Mouse (Mus musculus) c-Kit-positive CD71-negative TER-119-negative erythroid progenitor cells, embryonic 14.5 days (primary cell): Measurements from ENCODE around the gene Tmem38a.

ENCODE experiments used
- DNase-seq: peaks from one replicate; pipeline ENCODE4 v3.0.0-alpha.2; 2013; ENCODE audit warnings: low read depth

Gene Tmem38a

DNA sequence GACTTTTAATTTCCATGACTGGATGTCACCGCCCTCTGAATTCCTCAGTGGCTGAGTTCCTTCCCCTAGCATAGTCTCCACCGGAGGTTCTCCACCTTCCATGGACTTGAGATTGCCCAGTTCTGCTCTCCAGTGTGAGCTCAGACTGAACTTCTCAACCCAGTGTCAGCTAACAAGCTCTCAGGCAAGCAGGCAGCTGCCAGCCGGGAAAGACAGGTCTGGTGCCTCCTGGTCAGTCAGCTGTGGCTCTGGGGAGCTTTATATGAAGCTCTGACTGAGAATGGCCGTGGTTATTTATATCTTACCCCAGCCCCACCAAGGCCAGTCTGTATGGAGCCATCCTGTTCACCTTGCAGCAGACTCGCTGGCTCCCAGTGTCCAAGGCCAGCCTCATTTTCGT, 12.5 kb downstream of the Tmem38a start:
- DNase-seq, result no peak

DNA sequence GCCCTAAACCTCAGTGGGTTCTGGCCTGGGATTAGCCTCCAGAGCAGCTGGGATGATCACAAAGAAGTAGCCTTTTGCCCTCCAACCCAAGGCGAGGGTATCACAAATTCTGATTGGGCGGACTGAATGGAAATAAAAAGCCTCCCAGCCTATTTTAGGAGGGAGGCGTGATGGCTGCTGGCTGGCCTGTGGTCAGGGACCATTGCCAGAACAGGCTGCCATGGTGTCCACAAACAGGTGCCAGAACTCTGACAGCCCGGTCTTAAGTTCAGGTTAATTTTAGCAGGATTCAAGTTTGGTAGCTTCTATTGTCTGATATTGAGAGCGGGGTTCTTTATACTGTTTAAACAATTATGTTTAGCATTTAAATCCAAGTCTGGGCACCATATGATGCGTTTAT, 16.0 kb downstream of the Tmem38a start:
- DNase-seq, result no peak

DNA sequence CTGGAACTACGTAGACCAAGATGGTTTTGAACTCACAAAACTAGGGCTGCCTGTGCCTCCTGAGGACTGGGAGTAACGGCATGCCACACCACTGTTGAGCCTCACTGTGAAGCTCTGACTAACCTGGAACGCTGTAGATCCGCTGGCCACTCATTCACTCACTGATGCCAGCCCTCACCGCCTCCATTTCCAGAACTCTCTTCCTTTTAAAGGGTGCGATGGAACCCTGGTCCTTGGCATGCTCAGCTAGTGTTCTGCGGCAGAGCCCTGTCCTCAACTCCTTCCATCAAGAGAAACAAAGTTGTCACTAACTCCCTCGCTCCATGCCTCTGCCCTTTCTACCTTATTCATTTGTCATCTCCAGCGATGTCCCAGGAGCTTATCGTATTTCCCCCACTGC, 17.0 kb downstream of the Tmem38a start:
- no peak for DNase-seq

DNA sequence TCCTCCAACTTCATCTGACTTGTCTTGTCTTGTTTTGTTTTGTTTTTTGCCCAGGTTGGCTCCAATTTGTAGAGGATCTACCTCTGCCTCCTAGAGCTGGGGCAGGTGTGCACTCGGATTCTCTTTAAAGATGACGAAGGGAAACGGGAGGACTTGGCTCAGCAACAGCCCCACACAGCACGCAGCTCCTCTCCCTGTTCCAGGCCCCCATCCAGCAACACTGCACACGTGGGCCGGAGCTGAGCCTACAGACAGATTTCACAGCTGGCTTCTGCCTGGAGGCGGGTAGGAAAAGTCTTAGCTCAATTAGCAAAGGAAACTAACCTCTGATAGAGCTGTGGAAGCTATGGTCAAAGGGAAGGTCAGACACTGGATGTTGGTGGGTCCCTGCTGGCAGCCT, 17.4 kb downstream of the Tmem38a start:
- DNase-seq, result no peak

DNA sequence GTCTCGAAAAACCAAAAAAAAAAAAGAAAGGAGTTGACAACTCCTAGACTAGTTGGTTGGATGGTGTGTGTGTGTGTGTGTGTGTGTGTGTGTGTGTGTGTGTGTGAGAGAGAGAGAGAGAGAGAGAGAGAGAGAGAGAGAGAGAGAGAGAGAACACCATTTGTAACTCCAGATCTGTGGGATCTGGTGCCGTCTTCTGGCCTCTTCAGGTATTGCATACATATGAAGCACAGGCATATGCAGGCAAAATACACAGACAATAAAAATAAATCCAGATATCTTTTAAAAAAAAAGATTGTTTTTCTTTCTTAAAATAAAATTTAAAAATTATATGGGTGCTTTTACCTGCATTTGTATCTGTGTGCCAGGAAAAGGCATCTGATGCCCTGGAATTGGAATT, 18.3 kb downstream of the Tmem38a start:
- no peak for DNase-seq
